Mouse (Mus musculus) cerebellum, adult 2 months (tissue): ENCODE results near the gene Zfp825.
A peak's percentile ranks its signal among the peaks of the same experiment; 100 is the strongest.

Source experiments
- CTCF ChIP-seq: fragments of 200-500 bp; IDR thresholded peaks from 2 replicates; pipeline ENCODE4 v1.5.1; 2011; ENCODE audit warnings: low read depth, mild to moderate bottlenecking, control low read depth, low read length, moderate library complexity, borderline replicate concordance; ENCODE audit not compliant: insufficient read depth
- POLR2A ChIP-seq: fragments of 200-500 bp; IDR thresholded peaks from 2 replicates; pipeline ENCODE4 v1.6.1; 2011; ENCODE audit warnings: low read length, control low read depth, borderline replicate concordance; ENCODE audit not compliant: insufficient read depth

- TF ChIP-seq POLR2A (peak; percentile 60; the same call in 1 of the 2 replicates), CTCF (no peak)
Observed at GRCm38 (mm10) chr13:74493911-74494679, at the start of gene Zfp825.
